Mouse (Mus musculus) midbrain, postnatal 0 days (tissue): ENCODE data around the gene Prkcd. TPM values are rescaled to one million over a fixed set of nuclear protein-coding genes. Genes with fewer than 3 reads are reported as not detected.
"Not testable (repeated sequence)": the region's sequence is repeated elsewhere in the genome, so short reads cannot be mapped to it uniquely, and the experiment has no call there.

Source experiments
- ATAC-seq: fragments of 200-750 bp; cut with Nextera tagmentation; 2 replicates; pipeline ENCODE4 v1.8.0; 2017; ENCODE audit warnings: moderate number of reproducible peaks, mild to moderate bottlenecking, moderate TSS enrichment, moderate library complexity; ENCODE audit not compliant: low FRiP score
- DNase-seq: peaks from one replicate; pipeline ENCODE4 v3.0.0-alpha.2; 2015; ENCODE audit warnings: low spot score
- H3K27ac ChIP-seq: fragments of 300-500 bp; sonication (generic); 2 replicates; pipeline ENCODE4 v1.5.1; 2014; ENCODE audit warnings: low read depth, mild to moderate bottlenecking, low read length, mixed read lengths
- H3K27me3 ChIP-seq: fragments of 300-500 bp; sonication (generic); 2 replicates; pipeline ENCODE4 v1.6.1; 2014; ENCODE audit warnings: low read length, control low read depth, mixed read lengths; ENCODE audit not compliant: insufficient read depth
- H3K36me3 ChIP-seq: fragments of 300-500 bp; sonication (generic); 2 replicates; pipeline ENCODE4 v1.6.1; 2014; ENCODE audit warnings: low read length, control low read depth, mixed read lengths; ENCODE audit not compliant: insufficient read depth
- H3K4me1 ChIP-seq: fragments of 300-500 bp; sonication (generic); 2 replicates; pipeline ENCODE4 v1.6.1; 2014; ENCODE audit warnings: mild to moderate bottlenecking, control low read depth, antibody characterized with exemption, low read length, mixed read lengths; ENCODE audit not compliant: insufficient read depth
- H3K4me2 ChIP-seq: fragments of 300-500 bp; sonication (generic); 2 replicates; pipeline ENCODE4 v1.6.1; 2014; ENCODE audit warnings: low read depth, mild to moderate bottlenecking, low read length, mixed read lengths; ENCODE audit not compliant: poor library complexity, severe bottlenecking
- H3K4me3 ChIP-seq: fragments of 300-500 bp; sonication (generic); 2 replicates; pipeline ENCODE4 v1.5.1; 2014; ENCODE audit warnings: low read depth, mild to moderate bottlenecking, low read length, moderate library complexity
- H3K9ac ChIP-seq: fragments of 300-500 bp; sonication (generic); replicated peaks from 2 replicates; pipeline ENCODE4 v1.6.1; 2014; ENCODE audit warnings: mild to moderate bottlenecking, low read length, moderate library complexity, mixed read lengths; ENCODE audit not compliant: poor library complexity, severe bottlenecking
- H3K9me3 ChIP-seq: fragments of 300-500 bp; sonication (generic); 2 replicates; pipeline ENCODE4 v1.6.1; 2016; ENCODE audit warnings: low read length, control low read depth
- CTCF ChIP-seq: IDR thresholded peaks from 2 replicates; pipeline ENCODE4 v1.5.1; 2016; ENCODE audit warnings: antibody characterized with exemption, mild to moderate bottlenecking
- WGBS: fragments of 180-500 bp; shearing (Covaris S2); extraction: QIAGEN DNeasy Blood & Tissue Kit; methylation state at CpG from one replicate; pipeline ENCODE4 v1.1.7; 2014; 5-methylcytosine and 5-hydroxymethylcytosine counted together
- polyA plus RNA-seq: library from polyadenylated mRNA; unstranded; fragments of >200 nt; fragmentation: Nextera tagmentation; extraction: Ambion mirVana; gene quantifications from 2 replicates; pipeline ENCODE4 v1.2.1, GENCODE M21; 2015
- total RNA-seq: library from RNA; depleted of rRNA; stranded (reverse); fragments of >200 nt; gene quantifications from 2 replicates; pipeline ENCODE4 v1.2.3, GENCODE M21; 2014

The Prkcd gene
- total and polyA plus RNA-seq, 2 experiments from 2014 or later: 13.2 to 19.1 TPM

DNA sequence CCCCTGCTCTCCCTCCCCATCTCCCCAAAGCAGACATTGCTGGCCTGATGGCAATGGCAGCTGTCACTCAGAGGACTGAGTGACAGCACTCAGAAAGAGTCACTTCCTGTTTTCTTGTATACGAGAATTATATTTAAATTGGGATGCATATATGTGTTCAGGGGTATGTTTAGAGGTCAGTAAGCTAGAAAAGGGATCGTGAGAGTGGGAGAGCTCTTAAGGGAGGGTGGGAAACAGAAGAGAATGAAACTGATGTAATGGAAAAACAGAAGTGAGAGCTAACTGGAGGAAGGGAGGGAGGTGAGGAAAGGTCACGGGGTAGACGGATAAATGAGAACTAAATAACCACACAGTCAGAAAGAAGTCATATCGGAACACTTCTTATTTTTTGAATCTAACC is 46.8 kb downstream of the Prkcd start:
- no peaks in the 10 kb centered on the region for H3K27me3 ChIP-seq
- no peak for TF ChIP-seq CTCF
- no peak overlapping the region for H3K4me3 ChIP-seq
- no peaks in the 10 kb centered on the region for H3K9me3 ChIP-seq
- H3K4me1 ChIP-seq: no peaks in the 10 kb centered on the region
- no peak overlapping the region for H3K27ac ChIP-seq
- DNase-seq (no peak), ATAC-seq (no peak)
- H3K36me3 ChIP-seq: no peaks in the 10 kb centered on the region
- no peak overlapping the region for H3K9ac ChIP-seq
- H3K4me2 ChIP-seq: no peak overlapping the region
- WGBS: 86% methylated on average over 5 of the region's 5 CpGs

DNA sequence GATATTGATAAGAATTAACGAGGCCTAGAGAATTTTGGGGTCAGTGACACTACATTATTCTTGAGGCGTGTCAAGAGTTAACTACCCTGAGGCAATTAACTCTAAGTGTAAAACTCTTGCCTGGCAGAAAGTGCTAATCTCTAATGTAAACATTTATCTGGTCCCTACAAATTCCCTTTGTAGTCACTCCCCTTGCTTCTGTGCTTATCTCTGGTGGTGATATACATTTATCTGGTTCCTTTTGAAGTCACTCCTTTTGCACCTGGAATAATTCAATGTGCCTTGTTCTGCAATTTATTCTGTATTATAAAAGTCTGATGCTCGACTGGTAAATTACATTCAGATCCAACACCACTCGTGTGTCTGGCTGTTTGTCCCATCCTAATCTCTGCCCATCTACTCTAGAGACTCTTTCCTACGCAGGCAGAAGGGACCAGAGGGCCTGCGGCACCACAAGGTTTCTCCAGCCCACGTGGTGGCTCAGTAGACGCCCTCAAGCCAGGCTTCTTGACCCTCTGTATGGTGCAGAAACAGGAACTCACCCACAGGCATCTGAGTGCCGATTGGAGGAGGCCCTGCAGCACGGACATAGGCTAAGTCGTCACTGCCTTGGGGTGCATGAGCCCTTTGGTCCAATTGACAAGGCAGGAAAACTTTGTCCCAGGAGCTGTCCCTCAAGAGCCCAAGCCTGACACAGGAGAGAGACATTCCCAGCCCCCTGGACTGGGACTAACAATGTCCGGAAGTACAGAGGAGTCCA is 48.5 kb downstream of the Prkcd start:
- H3K9ac ChIP-seq, H3K27me3 ChIP-seq, H3K9me3 ChIP-seq, ATAC-seq, H3K4me2 ChIP-seq, H3K27ac ChIP-seq, DNase-seq, H3K4me3 ChIP-seq, H3K4me1 ChIP-seq: not testable (repeated sequence)
- peaks cover 13% of the 10 kb centered on the region for H3K36me3 ChIP-seq
- WGBS: 52% methylated on average over 10 of the region's 12 CpGs

- no peak for TF ChIP-seq CTCF
- no peak for DNase-seq
- WGBS: 81% methylated on average over 5 of the region's 5 CpGs
- no peaks in the 10 kb centered on the region for H3K27me3 ChIP-seq
- no peak overlapping the region for H3K9ac ChIP-seq
- no peak overlapping the region for H3K27ac ChIP-seq
- H3K4me3 ChIP-seq: no peak overlapping the region
- ATAC-seq: no peak
- peaks cover 25% of the 10 kb centered on the region for H3K36me3 ChIP-seq
- H3K4me1 ChIP-seq: no peaks in the 10 kb centered on the region
- no peaks in the 10 kb centered on the region for H3K9me3 ChIP-seq
- H3K4me2 ChIP-seq: no peak overlapping the region
Observed at GRCm38 (mm10) chr14:30576260-30576659, 49.8 kb downstream of the Prkcd start.

GRCm38 (mm10) chr14:30575791-30576190 is 50.2 kb downstream of the Prkcd start:
- no peak for TF ChIP-seq CTCF
- ATAC-seq: no peak
- H3K36me3 ChIP-seq: peaks cover 30% of the 10 kb centered on the region
- no peaks in the 10 kb centered on the region for H3K9me3 ChIP-seq
- H3K27ac ChIP-seq: no peak overlapping the region
- 85% methylated on average over 7 of the region's 7 CpGs for WGBS
- no peak overlapping the region for H3K9ac ChIP-seq
- H3K27me3 ChIP-seq: no peaks in the 10 kb centered on the region
- DNase-seq: no peak
- no peak overlapping the region for H3K4me2 ChIP-seq
- no peak overlapping the region for H3K4me3 ChIP-seq
- H3K4me1 ChIP-seq: no peaks in the 10 kb centered on the region

DNA sequence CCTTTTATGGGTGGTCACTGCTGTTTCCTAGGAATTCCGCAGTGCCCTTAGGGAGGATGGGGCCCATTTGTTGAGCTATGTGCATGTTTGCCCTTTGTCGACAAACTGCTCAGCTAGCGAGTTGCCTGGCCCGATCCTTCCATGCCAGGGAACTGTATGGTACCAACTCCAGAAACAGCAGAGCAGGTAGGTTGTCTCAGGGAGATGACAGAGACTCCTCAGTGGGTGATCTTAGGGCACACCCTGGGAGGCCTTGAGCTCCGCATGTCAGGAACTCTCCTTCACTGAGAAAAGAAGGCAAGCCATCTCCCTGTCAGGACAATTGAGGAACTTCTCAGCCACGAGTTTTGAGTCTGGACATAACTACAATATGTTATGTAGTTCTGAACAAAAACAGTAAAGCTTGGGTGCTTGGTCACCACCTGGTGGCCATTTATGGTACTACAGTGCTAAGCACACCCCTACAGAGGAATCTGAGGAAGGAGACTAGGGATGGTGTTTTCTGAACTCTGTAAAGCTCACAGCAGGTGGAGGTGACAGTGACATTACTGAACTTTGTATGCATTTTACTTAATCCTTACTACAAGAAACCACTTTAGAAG is 51.9 kb downstream of the Prkcd start:
- Histone ChIP-seq H3K27ac (no peak overlapping the region), H3K4me3 (no peak overlapping the region), H3K36me3 (peaks cover 44% of the 10 kb centered on the region), H3K4me1 (no peaks in the 10 kb centered on the region), H3K9me3 (no peaks in the 10 kb centered on the region), H3K9ac (no peak overlapping the region), H3K27me3 (no peaks in the 10 kb centered on the region), H3K4me2 (no peak overlapping the region)
- peak; percentile 64; the same call in 1 of the 2 replicates for ATAC-seq
- 65% methylated on average over 6 of the region's 6 CpGs for WGBS
- DNase-seq: peak; percentile 85
- TF ChIP-seq CTCF: peak; percentile 99

GRCm38 (mm10) chr14:30573235-30573634 is 52.8 kb downstream of the Prkcd start:
- no peak for TF ChIP-seq CTCF
- no peak overlapping the region for H3K27ac ChIP-seq
- peaks cover 52% of the 10 kb centered on the region for H3K36me3 ChIP-seq
- H3K4me3 ChIP-seq: no peak overlapping the region
- no peak overlapping the region for H3K4me2 ChIP-seq
- WGBS: 64% methylated on average over 8 of the region's 8 CpGs
- no peaks in the 10 kb centered on the region for H3K27me3 ChIP-seq
- H3K9me3 ChIP-seq: no peaks in the 10 kb centered on the region
- no peak for DNase-seq
- H3K9ac ChIP-seq: no peak overlapping the region
- H3K4me1 ChIP-seq: no peaks in the 10 kb centered on the region
- no peak for ATAC-seq
